Mouse (Mus musculus): Measurements from ENCODE around the gene Gm10382. TPM values are rescaled to one million over a fixed set of nuclear protein-coding genes. Genes with fewer than 3 reads are reported as not detected.
A peak's percentile ranks its signal among the peaks of the same experiment; 100 is the strongest.
"Not testable (repeated sequence)": the region's sequence is repeated elsewhere in the genome, so short reads cannot be mapped to it uniquely, and the experiment has no call there.

Gene Gm10382
- total RNA-seq, 2 experiments from 2014 or later, result not detected

DNA sequence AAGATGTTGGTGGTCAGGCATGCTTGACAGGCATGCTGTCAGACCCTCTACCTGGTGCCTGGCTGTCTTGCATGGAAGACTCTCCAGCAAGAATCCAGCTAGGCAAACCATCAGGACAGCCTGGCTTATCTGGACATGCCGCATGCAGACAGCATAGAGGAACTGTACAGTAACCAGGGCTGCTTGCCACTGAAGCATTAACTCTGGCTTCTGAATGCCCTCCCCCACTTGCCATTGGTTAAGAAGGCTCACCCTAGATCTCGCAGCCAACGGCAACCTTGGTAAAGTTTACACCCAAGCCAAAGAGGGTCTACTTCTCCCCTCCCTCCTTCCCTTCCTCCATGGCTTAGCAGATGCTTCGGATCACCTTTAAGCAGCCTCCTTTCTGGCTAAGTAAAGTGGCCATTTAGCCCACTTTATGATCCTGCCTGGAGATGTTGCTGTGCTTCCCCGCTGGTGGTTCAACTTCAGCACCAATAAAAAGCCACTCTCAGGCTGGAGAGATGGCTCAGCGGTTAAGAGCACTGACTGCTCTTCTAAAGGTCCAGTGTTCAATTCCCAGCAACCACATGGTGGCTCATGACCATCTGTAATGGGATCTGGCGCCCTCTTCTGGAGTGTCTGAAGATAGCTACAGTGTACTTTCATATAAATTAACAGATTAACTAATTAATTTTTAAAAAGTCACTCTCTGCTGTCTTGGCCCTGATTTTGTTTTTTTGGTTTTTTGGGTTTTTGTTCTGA lies 18.0 kb upstream of the Gm10382 start:
- no peak for DNase-seq

DNA sequence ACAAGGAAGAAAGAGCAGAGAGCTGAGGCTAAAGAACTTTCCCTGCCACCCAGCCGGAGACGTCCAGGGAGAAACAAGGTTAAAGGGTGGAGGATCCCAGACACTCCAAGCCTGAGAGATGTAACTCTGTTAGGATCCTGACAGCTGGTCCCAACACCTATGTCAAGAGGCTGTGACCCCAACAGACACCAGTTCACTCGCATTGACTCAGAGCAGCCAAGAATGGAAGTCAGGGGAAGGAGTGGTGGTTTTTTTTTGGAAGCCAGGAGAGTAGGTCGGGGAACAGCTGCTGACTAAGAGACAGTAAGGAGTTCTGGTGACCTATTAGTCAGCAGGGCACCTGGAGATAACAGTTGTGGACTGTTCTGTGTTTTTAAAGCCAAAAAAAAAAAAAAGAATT lies 17.1 kb upstream of the Gm10382 start:
- DNase-seq, result no peak

DNA sequence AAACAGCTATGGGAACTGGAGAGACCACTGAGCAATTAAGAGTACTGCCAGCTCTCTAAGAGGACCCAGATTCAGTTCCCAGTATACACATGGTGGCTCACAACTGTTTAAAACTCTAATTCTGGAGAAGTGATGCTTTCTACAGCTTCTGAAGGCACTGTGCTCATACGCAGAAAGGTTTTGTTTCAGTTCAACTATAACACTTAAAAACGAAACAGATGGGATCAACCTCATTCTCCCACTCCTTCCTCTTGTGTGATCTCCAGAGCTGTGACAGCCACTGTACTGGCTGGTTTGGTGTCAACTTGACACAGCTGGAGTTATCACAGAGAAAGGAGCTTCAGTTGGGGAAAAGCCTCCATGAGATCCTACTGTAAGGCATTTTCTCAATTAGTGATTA lies 13.3 kb upstream of the Gm10382 start:
- no peak for DNase-seq

DNA sequence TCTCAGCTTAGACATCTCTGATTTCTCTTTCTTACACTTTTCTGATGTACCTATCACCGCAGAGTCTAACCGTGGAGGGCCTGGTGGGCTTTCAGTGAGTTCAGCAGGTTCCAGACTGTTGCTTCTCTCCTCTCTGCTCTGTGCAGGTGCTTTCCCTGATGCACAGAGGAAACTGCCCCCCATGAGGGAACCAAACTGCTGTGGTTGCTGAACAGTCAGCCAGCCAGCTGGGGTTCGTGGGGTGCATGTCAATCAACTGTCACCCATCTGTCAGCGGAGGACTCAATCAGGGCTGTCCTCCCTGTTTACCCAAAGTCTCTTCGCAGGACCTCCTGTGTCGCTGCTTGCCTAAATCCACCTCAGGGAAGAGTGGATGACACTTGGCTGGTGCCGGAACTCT lies 11.9 kb upstream of the Gm10382 start:
- DNase-seq, result no peak

DNA sequence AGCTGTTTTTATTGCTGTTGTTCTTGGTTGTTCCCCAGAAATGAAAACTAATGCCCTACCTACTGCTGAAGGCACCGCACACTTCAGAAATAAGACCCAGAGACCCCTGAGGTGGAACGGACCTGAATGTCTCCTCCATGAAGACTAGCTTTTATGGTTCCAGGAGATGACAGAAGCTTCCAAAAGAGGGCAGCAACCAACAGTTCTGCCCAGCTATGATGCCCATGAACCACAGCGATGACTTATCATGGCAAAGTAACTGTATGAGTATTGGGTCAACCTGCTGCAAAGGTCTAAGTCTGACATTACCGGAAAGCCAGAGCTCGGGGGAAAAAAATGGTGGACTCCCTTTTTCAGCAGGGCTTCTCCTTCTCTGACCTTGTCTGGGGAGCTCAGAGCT lies 10.2 kb upstream of the Gm10382 start:
- no peak for DNase-seq

DNA sequence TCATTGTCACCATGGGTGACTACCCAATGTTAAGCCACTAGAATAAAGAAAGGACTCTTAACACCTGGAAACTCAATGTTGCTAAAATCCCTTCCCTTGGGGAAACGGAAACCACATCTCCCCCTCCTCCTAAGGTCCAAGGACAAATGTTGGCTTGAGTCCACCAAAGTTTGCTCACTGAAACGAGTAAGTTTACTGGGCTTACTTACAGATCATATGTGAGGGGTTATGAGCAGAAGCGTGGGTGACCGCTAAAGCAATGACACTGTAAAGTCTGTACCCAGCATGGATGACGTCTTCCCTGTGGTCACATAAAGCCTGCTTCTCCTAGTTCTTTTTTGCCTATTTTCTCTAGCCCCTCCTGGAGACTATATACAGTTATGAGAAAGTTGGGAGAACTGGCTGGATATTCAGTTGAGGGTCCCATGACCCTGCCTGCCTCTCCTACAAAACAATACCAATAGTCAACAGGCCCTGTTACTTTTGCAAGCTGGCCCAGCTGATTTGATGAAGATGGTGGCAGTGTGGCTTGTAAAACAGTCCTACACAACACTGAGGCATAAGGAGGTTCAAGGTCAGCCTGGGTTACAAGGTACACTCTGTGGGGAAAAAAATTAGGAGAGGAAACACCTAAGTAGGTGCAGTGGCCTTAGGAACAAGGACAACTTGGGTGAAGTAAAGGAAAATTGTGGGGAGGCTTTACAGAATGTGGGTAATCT lies 7.0 kb upstream of the Gm10382 start:
- DNase-seq, result no peak

DNA sequence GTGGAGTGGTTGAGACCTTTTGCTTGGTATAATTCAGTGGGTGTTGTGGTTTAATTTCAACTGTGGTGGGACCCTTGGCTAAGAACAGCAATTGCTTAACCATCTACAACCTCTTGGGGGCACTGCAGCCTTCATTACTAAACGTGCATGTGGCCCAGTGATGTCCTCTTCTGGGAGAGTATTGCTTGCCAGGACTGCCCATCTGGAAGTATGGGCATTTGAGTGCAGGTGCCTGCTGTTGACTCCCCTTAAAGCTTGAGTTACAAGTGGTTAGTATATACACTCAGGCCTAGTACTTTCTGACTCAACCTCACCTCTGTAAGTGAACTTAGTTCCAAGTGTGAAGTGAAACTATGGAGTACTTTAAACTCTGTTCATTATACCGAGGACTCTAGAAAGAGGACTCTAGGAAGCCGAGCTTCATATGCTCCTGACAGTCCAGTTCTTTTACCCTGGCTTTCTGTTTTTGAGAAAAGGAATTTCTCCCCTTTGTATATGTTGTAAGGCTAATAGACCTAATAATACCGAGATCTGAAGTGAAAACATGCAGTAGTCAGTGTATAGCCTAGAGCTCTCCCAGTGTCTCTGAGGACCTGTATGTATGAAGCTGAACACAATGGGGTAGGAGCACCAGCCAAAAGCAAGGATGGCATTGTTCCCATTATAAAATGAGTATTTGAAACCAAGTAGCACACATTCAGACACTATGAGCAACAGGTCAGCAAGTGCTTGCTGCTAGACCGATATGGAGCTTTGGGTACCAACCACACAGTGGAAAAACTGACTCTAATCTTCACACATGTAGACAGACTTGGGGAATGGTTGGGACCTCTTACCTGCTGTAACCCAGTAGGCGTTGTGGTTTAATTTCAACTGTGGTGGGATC lies 6.2 kb upstream of the Gm10382 start:
- DNase-seq, result no peak

DNA sequence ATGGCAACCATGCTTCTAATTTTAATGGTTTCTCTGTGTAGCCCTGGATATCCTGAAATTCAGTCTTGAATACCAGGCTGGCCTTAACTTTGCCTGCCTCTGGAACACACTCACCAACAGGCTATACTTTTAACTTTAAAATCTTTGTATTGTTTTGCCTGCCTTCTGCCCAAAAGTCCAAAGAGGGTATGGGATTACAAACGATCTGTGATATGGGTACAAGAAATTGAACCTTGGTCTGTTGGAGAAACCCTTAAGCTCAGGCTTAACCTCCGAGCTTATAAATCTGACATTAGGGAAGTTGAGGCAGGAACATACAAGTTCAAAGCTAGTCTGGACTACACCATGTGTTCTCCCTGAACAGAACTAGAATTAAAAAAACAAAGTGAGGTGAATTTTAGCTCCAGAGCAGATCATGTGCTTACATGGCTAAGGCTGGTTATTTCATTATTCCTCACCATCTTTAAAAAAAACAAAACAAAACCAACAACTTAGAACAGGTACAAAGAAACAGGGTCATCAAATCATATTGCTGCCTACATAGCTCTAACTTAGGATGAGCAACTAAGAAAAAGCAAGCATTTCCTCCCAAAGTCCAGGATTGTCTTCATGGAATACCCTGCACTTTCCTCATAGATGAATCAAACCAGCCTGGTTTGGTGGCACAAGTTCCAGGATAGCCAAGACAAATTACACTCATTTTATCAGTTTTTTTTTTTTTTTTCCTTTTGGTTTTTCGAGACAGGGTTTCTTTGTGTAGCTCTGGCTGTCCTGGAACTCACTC lies 5.3 kb upstream of the Gm10382 start:
- DNase-seq, result no peak

DNA sequence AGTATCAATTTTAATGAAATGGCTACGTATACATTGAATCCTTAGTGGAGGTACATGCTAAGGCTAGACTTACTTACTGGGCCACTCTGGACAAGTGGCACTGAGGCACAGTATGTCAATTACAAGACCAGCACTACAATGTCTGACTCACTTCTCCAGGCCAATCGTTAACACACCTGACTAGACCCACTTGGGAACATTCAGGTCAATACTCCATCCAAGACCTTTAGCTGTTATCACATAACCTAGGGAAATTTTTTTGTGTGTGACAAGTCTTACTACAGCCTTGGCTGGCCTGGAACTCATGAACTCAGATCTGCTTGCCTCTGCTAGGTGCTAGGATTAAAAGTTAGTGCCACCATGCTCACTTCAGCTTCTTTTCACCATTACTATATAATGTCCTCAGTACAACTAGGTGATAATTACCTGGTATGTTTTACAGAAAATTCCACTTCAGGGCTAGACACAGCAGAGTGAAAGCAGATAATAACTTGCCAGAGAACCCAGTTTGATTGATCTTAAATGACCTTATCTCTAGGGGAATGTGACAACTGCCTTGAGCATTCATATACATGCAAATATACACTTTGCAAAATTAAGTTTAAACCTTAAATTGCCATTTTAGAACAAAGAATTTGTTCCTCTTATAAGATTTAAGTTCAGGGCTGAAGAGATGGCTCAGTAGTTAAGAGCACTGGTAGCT lies 4.5 kb upstream of the Gm10382 start:
- no peak for DNase-seq

DNA sequence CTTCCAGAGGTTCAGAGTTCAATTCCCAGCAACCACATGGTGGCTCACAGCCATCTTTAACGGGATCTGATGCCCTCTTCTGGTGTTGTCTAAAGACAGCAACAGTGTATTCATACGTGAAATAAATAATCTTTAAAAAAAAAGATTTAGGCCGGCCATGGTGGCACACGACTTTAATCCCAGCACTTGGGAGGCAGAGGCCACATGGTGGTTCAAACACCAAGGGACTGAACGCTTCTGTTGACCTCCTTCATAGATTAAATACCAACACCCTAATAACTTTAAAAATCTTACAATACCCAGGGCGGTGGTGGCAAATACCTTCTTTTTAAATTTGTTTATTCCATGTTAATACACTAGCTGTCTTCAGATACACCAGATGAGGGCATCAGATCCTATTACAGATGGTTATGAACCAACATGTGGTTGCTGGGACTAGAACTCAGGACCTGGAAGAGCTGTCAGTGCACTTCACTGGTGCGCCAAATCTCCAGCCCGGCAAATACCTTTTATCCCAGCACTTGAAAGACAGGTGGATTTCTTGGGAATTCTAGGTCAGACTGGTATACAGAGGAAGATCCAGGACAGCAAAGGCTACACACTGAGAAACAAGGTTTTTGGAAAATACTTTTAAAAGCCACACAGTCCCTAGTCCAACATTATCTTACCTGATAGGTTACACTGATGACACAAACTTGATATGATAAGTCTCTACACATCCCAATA lies 3.7 kb upstream of the Gm10382 start:
- DNase-seq, result no peak

DNA sequence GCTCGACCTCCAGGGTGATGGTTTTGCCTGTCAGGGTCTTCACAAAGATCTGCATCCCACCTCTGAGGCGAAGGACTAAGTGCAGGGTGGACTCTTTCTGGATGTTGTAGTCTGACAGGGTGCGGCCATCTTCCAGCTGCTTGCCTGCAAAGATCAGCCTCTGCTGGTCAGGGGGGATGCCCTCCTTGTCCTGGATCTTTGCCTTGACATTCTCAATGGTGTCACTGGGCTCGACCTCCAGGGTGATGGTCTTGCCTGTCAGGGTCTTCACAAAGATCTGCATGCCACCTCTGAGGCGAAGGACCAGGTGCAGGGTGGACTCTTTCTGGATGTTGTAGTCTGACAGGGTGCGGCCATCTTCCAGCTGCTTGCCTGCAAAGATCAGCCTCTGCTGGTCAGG lies 1.8 kb upstream of the Gm10382 start:
- DNase-seq, result not testable (repeated sequence)

DNA sequence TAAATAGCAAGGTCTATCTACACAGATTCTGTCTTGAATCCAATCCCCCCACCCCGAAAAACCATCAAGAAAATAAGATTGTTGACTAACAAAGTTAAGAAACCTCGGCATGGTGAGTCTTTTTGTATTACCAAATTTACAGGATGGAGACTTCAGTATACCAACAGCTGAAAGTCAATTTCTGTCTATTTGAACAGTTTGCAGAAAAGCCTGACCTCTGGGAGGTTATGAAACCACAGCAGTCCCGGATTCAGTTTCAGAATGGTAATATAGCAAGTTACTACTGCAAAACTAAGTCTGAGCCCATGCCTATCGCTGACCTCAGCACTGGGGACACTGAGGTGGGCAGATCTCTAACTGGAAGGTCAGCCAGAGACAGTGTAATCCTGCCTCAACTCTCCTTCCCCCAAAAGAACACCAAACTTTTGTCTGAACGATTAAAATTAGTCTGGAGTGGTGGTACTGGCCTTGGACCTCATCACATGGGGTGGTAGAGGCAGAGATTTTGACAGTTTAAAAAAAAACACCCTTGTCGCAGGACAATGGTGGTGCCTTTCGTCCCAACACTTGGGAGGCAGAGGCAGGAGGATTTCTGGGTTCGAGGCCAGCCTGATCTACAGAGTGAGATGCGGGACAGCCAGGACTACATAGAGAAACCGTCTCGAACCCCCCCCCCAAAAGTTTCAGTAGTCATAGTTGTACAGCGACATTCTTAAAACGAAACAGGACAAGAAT lies 597 bp upstream of the Gm10382 start:
- peak in 1 of 2 experiments; percentile 5 for DNase-seq

DNA sequence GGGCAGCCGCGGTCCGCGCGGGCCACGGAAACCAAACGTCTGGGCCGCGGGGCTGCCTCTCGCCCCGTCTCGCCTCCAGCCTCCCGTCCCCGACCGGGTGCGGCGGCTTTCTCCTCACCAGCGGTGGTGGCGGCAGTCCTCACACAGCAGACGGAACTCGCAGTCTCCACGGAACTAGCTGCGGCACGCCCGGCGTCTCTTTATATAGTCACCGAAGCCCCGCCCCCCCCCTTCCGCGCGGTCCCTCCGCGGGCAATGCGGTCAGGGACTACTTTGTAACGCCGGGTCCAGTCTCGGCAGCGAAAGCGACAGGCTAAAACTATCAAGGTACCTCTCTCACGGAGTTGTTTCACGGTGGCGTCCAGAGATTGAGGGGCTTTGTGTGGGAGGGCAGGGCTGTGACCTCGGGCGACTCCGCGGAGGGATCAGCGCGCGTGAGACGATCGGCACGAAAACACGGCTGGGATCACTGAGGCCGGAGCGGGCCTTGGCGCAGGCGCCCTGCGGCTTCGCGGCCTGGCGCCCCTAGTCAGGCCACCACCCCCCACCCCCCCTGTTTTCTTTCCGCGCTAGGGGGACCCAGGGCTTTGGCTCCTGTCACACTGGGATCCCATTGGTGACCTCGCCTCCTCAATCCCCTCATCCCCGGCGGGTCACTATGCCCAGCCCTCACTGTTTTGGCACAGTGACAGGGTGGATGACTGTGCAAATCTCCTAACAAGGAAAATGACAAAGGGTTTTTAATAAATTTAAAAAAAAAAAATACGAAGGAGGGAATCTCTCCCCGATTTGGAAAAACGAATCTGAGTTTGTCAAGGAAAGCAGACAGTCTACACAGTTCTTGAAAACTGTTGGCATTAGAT lies 688 bp downstream of the Gm10382 start, which contains the start of gene Ubc:
TSS of gene Ubc (minus strand) at position 624 of the 863 bp plus-strand sequence.
- DNase-seq, result peak; percentile 80 to 82

DNA sequence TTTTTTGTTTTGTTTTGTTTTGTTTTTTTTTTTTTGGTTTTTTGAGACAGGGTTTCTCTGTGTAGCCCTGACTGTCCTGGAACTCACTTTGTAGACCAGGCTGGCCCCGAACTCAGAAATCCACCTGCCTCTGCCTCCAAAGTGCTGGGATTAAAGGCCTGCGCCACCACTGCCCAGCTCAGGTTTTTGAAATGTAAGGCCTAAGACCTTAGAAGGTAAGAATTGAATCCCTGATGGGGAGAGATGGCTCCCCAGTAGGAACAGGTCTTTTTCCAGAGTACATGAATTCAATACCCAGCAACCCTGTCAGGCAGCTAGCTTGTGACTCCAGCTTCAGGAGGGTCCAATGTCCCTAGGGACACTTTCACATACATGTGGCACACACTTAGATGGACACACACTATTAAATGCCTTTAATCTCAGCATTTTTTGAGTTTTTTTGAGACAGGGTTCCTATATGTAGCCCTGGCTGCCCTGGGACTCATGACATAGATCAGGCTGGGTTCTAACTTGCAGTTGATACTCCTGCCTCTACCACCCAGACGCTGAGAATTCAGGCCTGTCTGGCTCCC lies 1.9 kb downstream of the Gm10382 start:
- no peak for DNase-seq

DNA sequence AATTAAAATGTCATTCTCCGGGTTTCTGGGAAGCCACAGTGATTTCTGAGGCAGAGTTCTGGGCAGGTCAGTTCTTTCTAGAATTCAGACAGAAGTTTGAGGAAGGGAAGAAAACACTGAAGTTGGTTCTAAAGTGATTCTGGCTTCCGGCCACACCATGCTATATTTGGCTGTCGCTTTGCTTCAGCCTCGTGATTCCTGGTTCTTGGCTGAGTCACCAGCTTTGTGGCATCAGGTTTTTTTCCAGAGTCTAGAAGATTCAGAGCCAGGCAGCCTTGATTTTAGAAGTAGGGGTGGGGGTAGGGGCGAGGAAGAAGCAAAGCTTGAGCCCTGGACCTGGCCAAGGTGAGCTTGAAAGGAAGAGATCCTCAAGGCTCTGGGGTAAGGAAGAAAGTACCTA lies 2.5 kb downstream of the Gm10382 start:
- peak; percentile 62 to 67 for DNase-seq

DNA sequence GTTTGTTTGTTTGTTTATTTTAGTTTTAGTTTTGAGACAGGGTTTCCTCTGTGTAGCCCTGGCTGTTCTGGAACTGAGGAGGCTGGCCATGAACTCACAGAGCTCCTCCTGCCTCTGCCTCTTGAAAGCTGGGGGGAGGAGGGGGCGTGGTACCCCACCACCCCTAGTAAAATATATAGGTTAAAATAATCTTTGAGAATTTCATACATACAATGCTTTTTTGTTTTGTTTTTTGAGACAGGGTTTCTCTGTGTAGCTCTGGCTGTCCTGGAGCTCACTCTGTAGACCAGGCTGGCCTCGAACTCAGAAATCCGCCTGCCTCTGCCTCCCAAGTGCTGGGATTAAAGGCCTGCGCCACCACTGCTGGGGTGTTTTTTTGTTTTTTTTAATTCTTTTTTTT lies 3.1 kb downstream of the Gm10382 start:
- not testable (repeated sequence) for DNase-seq

DNA sequence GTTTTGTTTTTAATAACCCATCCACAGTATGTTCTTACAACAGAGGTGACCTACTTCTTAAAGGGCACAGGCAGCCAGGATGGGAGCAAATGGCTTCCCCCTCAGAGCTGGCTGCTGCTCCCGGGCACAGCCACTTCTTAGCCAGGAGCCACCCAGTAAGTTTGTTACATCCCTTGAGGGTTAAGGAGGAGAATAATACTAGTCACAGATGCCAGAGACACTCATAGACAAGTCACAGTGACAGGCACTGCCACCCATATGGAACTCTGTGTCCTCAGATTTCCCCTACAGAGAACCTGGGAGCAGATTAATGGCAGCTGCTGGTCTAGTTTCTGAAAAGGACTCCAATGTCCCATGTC lies 3.5 kb downstream of the Gm10382 start:
- DNase-seq, result no peak

DNA sequence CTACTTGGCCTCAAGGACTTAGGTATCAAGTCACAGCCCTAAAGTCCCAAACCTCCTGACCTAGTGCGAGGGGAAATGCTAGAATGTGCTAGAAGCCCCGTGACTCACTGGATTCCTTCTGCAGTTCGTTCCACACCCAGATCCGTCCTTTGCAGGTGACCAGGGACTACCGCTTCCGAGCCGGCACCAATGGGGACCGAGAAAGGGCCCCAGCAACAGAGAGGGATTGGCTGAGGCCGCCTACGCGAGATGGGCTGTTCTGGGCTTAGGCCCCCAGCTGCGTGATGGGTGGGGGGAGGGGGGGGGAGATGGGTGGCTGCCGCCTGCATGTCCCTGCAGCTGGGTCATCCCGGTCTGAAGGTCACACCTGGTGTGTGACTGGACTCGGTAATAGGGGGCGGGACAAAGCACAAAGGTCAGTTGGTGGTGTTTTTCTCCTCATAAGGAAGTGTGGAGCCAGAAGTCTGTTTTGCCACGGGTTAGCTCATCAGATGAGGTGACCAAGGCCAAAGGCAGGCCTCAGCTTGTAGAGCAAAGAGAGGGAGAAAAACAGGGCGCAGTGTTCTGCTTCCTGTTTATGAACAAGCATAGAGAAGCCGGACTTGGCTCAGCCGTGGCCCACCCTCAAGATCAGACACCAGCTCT lies 4.0 kb downstream of the Gm10382 start:
- peak; percentile 91 to 92 for DNase-seq
